Mouse (Mus musculus): ENCODE measurements around the gene Tmtc2. TPM values are rescaled to one million over a fixed set of nuclear protein-coding genes. Genes with fewer than 3 reads are reported as not detected.

Tmtc2 gene
- total and polyA plus RNA-seq, 2 experiments = 2.4 to 7.6 TPM

GRCm38 (mm10) chr10:105531080-105531894, 43.0 kb downstream of the Tmtc2 start:
- WGBS = 63% methylated on average over 9 of the region's 9 CpGs
- no peak overlapping the region for H3K27ac ChIP-seq (replicated peaks; ENCODE audit: insufficient read depth, low read depth, low read length)
- H3K27me3 ChIP-seq (ENCODE audit: control insufficient read depth, insufficient read depth, low read length) = no peaks in the 10 kb centered on the region
- H3K4me1 ChIP-seq (ENCODE audit: control insufficient read depth, insufficient read depth, low read length) = no peaks in the 10 kb centered on the region
- H3K9ac ChIP-seq (ENCODE audit: low read depth, low read length) = no peak overlapping the region
- TF ChIP-seq POLR2A (IDR thresholded peaks at IDR 0.05; ENCODE audit: extremely low read depth, insufficient read depth, low read length) (no peak), CTCF (IDR thresholded peaks at IDR 0.05; ENCODE audit: low read depth, low read length) (no peak)
- no peaks in the 10 kb centered on the region for H3K79me2 ChIP-seq (ENCODE audit: control insufficient read depth, insufficient read depth, low read length)
- H3K4me3 ChIP-seq (ENCODE audit: insufficient read depth, low read depth, low read length) = no peak overlapping the region
- DNase-seq (ENCODE audit: extremely low read depth, low read depth, low spot score) = no peak
- no peaks in the 10 kb centered on the region for H3K36me3 ChIP-seq (ENCODE audit: control insufficient read depth, insufficient read depth, low read length)

DNA sequence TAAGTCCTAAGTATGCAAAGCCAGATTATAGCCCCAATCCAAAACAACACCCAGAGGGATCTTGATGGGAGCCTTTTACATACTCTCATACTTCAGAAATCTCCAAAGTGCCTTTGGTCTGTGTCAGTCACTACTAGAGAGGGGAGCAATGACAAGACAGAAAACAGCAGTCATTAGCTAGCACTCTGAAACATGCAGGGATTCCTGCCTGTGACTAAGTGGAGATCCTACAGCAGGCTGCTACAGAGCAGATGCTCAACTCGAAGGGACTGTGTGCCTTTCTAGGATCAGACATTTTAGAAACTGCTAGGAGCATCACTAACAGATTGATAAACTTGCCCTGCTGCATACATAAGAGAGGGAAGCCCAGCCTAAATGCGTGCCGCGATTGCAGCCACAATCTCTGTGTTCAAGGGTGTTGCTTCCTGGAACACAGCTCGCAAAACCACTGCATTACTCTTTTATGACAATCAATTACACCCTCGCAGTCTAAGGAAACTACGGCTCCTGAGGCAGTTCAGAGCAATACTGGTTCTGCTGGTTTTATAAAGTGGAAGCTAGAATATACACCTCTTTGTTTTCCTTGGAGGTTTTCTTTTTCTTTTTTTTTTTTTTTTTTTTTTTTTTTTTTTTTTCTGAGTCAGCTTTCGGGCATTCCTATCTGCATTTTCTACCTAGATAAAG, 50.7 kb downstream of the Tmtc2 start:
- H3K79me2 ChIP-seq (ENCODE audit: control insufficient read depth, insufficient read depth, low read length) = no peaks in the 10 kb centered on the region
- no peak overlapping the region for H3K9ac ChIP-seq (ENCODE audit: low read depth, low read length)
- no peak for TF ChIP-seq POLR2A (IDR thresholded peaks at IDR 0.05; ENCODE audit: extremely low read depth, insufficient read depth, low read length)
- TF ChIP-seq CTCF (IDR thresholded peaks at IDR 0.05; ENCODE audit: low read depth, low read length) = no peak
- DNase-seq (ENCODE audit: extremely low read depth, low read depth, low spot score) = no peak
- H3K36me3 ChIP-seq (ENCODE audit: control insufficient read depth, insufficient read depth, low read length) = no peaks in the 10 kb centered on the region
- 53% methylated on average over 8 of the region's 8 CpGs for WGBS
- H3K4me3 ChIP-seq (ENCODE audit: insufficient read depth, low read depth, low read length) = no peak overlapping the region
- no peak overlapping the region for H3K27ac ChIP-seq (replicated peaks; ENCODE audit: insufficient read depth, low read depth, low read length)
- H3K4me1 ChIP-seq (ENCODE audit: control insufficient read depth, insufficient read depth, low read length) = no peaks in the 10 kb centered on the region
- no peaks in the 10 kb centered on the region for H3K27me3 ChIP-seq (ENCODE audit: control insufficient read depth, insufficient read depth, low read length)

- WGBS = 81% methylated on average over 7 of the region's 7 CpGs
- no peak for DNase-seq (ENCODE audit: extremely low read depth, low read depth, low spot score)
- no peaks in the 10 kb centered on the region for H3K27me3 ChIP-seq (ENCODE audit: control insufficient read depth, insufficient read depth, low read length)
- H3K27ac ChIP-seq (replicated peaks; ENCODE audit: insufficient read depth, low read depth, low read length) = no peak overlapping the region
- no peak overlapping the region for H3K4me3 ChIP-seq (ENCODE audit: insufficient read depth, low read depth, low read length)
- TF ChIP-seq CTCF (IDR thresholded peaks at IDR 0.05; ENCODE audit: low read depth, low read length) = no peak
- no peak for TF ChIP-seq POLR2A (IDR thresholded peaks at IDR 0.05; ENCODE audit: extremely low read depth, insufficient read depth, low read length)
- H3K79me2 ChIP-seq (ENCODE audit: control insufficient read depth, insufficient read depth, low read length) = no peaks in the 10 kb centered on the region
- H3K9ac ChIP-seq (ENCODE audit: low read depth, low read length) = no peak overlapping the region
- no peaks in the 10 kb centered on the region for H3K4me1 ChIP-seq (ENCODE audit: control insufficient read depth, insufficient read depth, low read length)
- H3K36me3 ChIP-seq (ENCODE audit: control insufficient read depth, insufficient read depth, low read length) = no peaks in the 10 kb centered on the region
Observed at GRCm38 (mm10) chr10:105522431-105522830, 51.8 kb downstream of the Tmtc2 start.

DNA sequence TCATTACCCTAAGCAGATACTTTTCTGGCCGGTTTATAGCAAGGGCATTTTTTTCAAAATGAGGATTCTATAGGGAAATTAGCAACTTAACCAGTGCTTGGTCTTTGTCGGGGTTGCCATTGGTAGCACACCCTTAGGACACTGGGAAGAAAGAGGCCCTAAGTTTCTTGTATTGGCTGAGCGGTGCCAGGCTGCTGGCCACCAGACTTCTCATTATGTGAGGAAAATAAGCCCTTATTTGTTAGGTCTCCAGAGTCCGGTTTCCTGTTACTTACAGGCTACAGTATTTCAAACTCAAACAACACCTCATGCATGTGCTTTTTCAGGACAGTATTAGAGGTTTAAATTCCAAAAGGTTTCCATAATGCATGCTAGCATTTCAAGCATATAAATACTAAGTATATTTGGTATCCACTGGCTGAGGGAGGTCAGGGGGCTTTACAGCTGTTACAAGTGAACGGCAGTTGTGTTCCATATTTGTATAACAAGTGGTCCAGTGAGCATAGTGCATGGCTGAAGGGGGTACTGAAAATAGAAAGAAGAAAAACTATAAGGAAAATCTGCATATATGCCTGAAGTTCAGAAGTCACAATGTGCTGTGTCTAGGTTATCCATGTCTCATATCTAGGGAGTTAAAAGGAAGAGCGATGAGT, 55.0 kb downstream of the Tmtc2 start:
- WGBS = 94% methylated on average over 6 of the region's 6 CpGs
- Histone ChIP-seq H3K4me3 (ENCODE audit: insufficient read depth, low read depth, low read length) (no peak overlapping the region), H3K27ac (replicated peaks; ENCODE audit: insufficient read depth, low read depth, low read length) (no peak overlapping the region), H3K36me3 (ENCODE audit: control insufficient read depth, insufficient read depth, low read length) (no peaks in the 10 kb centered on the region), H3K79me2 (ENCODE audit: control insufficient read depth, insufficient read depth, low read length) (no peaks in the 10 kb centered on the region), H3K27me3 (ENCODE audit: control insufficient read depth, insufficient read depth, low read length) (no peaks in the 10 kb centered on the region), H3K9ac (ENCODE audit: low read depth, low read length) (no peak overlapping the region), H3K4me1 (ENCODE audit: control insufficient read depth, insufficient read depth, low read length) (no peaks in the 10 kb centered on the region)
- TF ChIP-seq POLR2A (IDR thresholded peaks at IDR 0.05; ENCODE audit: extremely low read depth, insufficient read depth, low read length) = no peak
- TF ChIP-seq CTCF (IDR thresholded peaks at IDR 0.05; ENCODE audit: low read depth, low read length) = no peak
- DNase-seq (ENCODE audit: extremely low read depth, low read depth, low spot score) = no peak

DNA sequence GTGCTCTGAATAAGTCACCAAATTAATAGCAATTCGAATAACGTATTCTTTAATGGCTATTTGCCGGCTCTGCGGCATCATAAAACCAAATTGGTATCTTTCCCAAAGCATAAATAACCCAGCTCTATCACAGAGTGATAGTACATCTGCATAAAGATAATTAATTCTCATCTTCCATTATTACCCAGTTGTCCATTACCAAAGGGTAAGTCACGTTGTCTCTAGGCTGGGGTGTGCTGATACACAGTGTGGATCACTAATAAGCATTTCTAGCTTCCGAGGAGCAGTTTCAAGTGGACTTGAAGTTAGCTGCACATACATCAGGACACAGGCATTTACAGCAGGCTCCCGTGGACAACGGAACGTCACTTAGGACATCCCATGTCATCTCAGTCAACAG, 56.1 kb downstream of the Tmtc2 start:
- Histone ChIP-seq H3K4me3 (ENCODE audit: insufficient read depth, low read depth, low read length) (no peak overlapping the region), H3K36me3 (ENCODE audit: control insufficient read depth, insufficient read depth, low read length) (no peaks in the 10 kb centered on the region), H3K4me1 (ENCODE audit: control insufficient read depth, insufficient read depth, low read length) (no peaks in the 10 kb centered on the region), H3K9ac (ENCODE audit: low read depth, low read length) (no peak overlapping the region), H3K27ac (replicated peaks; ENCODE audit: insufficient read depth, low read depth, low read length) (no peak overlapping the region), H3K27me3 (ENCODE audit: control insufficient read depth, insufficient read depth, low read length) (no peaks in the 10 kb centered on the region), H3K79me2 (ENCODE audit: control insufficient read depth, insufficient read depth, low read length) (no peaks in the 10 kb centered on the region)
- WGBS = 96% methylated on average over 9 of the region's 9 CpGs
- TF ChIP-seq CTCF (IDR thresholded peaks at IDR 0.05; ENCODE audit: low read depth, low read length) = no peak
- TF ChIP-seq POLR2A (IDR thresholded peaks at IDR 0.05; ENCODE audit: extremely low read depth, insufficient read depth, low read length) = no peak
- no peak for DNase-seq (ENCODE audit: extremely low read depth, low read depth, low spot score)
